Mouse (Mus musculus): ENCODE measurements around the gene Pcnx4. TPM values are rescaled to one million over a fixed set of nuclear protein-coding genes. Genes with fewer than 3 reads are reported as not detected.
"Not testable (repeated sequence)": the region's sequence is repeated elsewhere in the genome, so short reads cannot be mapped to it uniquely, and the experiment has no call there.

Gene Pcnx4
- total RNA-seq, 2 experiments from 2014 or later = 0.95 to 1.5 TPM

GRCm38 (mm10) chr12:72592991-72593390 lies 56.8 kb downstream of the Pcnx4 start:
- ATAC-seq (ENCODE audit: poor library complexity, severe bottlenecking) = no peak

GRCm38 (mm10) chr12:72594001-72594400 lies 57.8 kb downstream of the Pcnx4 start:
- ATAC-seq (ENCODE audit: poor library complexity, severe bottlenecking) = no peak

GRCm38 (mm10) chr12:72598731-72599130 lies 62.5 kb downstream of the Pcnx4 start:
- ATAC-seq (ENCODE audit: poor library complexity, severe bottlenecking) = not testable (repeated sequence)

- no peak for ATAC-seq (ENCODE audit: poor library complexity, severe bottlenecking)
These were observed 75.9 kb downstream of the Pcnx4 start for GRCm38 (mm10) chr12:72612053-72612452.

GRCm38 (mm10) chr12:72620856-72621255 lies 84.7 kb downstream of the Pcnx4 start:
- no peak for ATAC-seq (ENCODE audit: poor library complexity, severe bottlenecking)

GRCm38 (mm10) chr12:72621441-72621840 lies 85.3 kb downstream of the Pcnx4 start:
- no peak for ATAC-seq (ENCODE audit: poor library complexity, severe bottlenecking)

GRCm38 (mm10) chr12:72622853-72623496 lies 86.8 kb downstream of the Pcnx4 start:
- no peak for ATAC-seq (ENCODE audit: poor library complexity, severe bottlenecking)

GRCm38 (mm10) chr12:72628751-72629150 lies 92.6 kb downstream of the Pcnx4 start:
- ATAC-seq (ENCODE audit: poor library complexity, severe bottlenecking) = no peak

Other genes starting within 250 kb of the Pcnx4 start
- 4.2 and 8.9 TPM in 2 replicates for gene Rtn1, start 127.3 kb upstream of the Pcnx4 start, total RNA-seq (2015)
- 2.1 and 2.5 TPM in 2 replicates for gene Rtn1, start 127.3 kb upstream of the Pcnx4 start, total RNA-seq (2017)
- gene Lrrc9, start 94.5 kb upstream of the Pcnx4 start, total RNA-seq (2015) = not detected in 2 replicates
- 0.15 and 0.45 TPM in 2 replicates for gene Lrrc9, start 94.5 kb upstream of the Pcnx4 start, total RNA-seq (2017)
- gene Gm4756, start 113.3 kb downstream of the Pcnx4 start, total RNA-seq (2015) = not detected in 2 replicates
- gene Gm4756, start 113.3 kb downstream of the Pcnx4 start, total RNA-seq (2017) = not detected in 2 replicates
- 97.7 and 99.7 TPM in 2 replicates for gene Dhrs7, start 128.5 kb downstream of the Pcnx4 start, total RNA-seq (2015)
- 167 and 179 TPM in 2 replicates for gene Dhrs7, start 128.5 kb downstream of the Pcnx4 start, total RNA-seq (2017)
- gene Ppm1a, start 221.1 kb downstream of the Pcnx4 start, total RNA-seq (2015) = 63.4 and 66.1 TPM in 2 replicates
- gene Ppm1a, start 221.1 kb downstream of the Pcnx4 start, total RNA-seq (2017) = 100 and 106 TPM in 2 replicates